Mouse (Mus musculus): ENCODE data around the gene Lrrk1. TPM values are rescaled to one million over a fixed set of nuclear protein-coding genes. Genes with fewer than 3 reads are reported as not detected.

The Lrrk1 gene
- total RNA-seq, 2 experiments from 2014 or later = 4.0 to 5.8 TPM

GRCm38 (mm10) chr7:66309240-66309949, 78.8 kb downstream of the Lrrk1 start:
- intact Hi-C loops (cut with DNase I) = loop anchor here (1.0 to 2.0 kb wide), 2 partner anchors 33 to 352 kb away; no protein-coding TSS in a partner anchor
- no peak for DNase-seq (ENCODE audit: low spot score in 2 of 2)

- intact Hi-C loops (cut with DNase I) = loop anchor here (1.0 to 2.0 kb wide), 2 partner anchors 34 to 353 kb away; no protein-coding TSS in a partner anchor
- DNase-seq (ENCODE audit: low spot score in 2 of 2) = no peak
Measured at GRCm38 (mm10) chr7:66308581-66309239, 79.4 kb downstream of the Lrrk1 start.

DNA sequence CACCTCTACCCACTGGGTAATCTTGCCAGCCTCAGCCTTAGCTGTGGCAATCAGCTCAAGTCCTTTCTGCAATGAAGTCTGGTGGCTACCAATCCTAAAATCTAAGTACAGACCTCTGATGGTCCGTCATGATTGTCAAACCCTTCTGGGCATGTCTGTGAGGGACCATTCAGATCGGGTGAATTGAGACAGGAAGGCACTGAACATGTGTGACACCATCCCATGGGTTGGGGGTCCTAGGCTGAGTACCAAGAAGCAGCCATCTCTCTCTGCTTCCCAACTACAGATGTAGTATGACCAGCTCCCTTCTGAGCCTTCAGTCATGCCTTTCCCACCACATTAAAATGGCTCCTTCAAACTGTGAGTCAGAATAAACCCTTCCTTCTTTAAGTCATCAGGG, 80.4 kb downstream of the Lrrk1 start:
- no peak for DNase-seq (ENCODE audit: low spot score in 2 of 2)
- intact Hi-C loops (cut with DNase I) = loop anchor here (2.0 kb wide), 1 partner anchor 35 kb away; no protein-coding TSS in a partner anchor

DNA sequence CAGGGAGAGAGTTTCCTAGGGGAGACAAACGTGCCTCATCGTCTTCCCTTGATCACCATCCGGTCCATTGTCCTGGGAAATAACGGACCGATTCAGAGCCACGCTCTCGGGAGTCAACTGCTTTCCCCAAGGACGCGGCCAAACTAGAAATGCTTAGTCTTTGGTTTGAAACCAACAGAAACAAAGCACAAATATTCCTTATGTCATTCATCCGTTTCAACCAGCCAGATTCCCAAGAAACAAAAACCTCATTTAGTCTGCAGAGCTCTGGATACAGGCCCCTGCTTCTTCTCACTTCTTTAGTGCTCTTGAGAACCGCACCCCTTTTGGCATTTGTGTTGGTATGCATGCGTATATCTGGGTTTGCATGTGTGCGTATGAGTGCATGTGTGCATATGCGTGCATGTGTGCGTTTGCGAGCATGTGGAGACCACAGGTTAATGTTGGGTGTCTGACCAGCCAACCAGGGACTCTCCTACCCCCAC, 82.4 kb downstream of the Lrrk1 start:
- no peak for DNase-seq (ENCODE audit: low spot score in 2 of 2)
- intact Hi-C loops (cut with DNase I) = no loop called here

GRCm38 (mm10) chr7:66304993-66305713, 83.0 kb downstream of the Lrrk1 start:
- DNase-seq (ENCODE audit: low spot score in 2 of 2) = no peak
- intact Hi-C loops (cut with DNase I) = loop anchor here (5.0 kb wide), 1 partner anchor 53 kb away; no protein-coding TSS in a partner anchor

- no peak for DNase-seq (ENCODE audit: low spot score in 2 of 2)
- intact Hi-C loops (cut with DNase I) = loop anchor here (5.0 kb wide), 1 partner anchor 52 kb away; no protein-coding TSS in a partner anchor
Measured at GRCm38 (mm10) chr7:66303922-66304660, 84.1 kb downstream of the Lrrk1 start.

- intact Hi-C loops (cut with DNase I) = loop anchor here (5.0 kb wide), 1 partner anchor 49 kb away; no protein-coding TSS in a partner anchor
- DNase-seq (ENCODE audit: low spot score in 2 of 2) = no peak
Measured at GRCm38 (mm10) chr7:66301486-66301885, 86.7 kb downstream of the Lrrk1 start.

DNA sequence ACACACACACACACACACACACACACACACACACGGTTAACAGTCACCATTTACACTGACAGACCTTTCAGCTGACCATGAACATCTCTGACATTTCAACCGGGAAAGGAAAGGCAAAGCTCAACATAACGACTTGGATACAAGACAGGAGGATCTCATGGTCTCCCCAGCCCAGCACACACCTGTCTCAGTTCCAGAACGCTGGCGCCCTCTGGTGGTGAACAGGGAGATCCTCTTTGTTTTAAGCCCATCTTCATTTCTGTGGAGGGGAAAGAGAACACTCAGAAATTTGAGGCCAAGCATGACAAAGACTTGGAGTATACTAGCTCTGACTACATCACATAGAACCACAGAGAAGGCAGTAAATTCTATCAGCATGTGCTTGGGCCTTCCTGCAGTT, 87.5 kb downstream of the Lrrk1 start:
- DNase-seq (ENCODE audit: low spot score in 2 of 2) = peak; percentile 69 to 76
- intact Hi-C loops (cut with DNase I) = loop anchor here (1.0 to 5.0 kb wide), 2 partner anchors 48 to 198 kb away; no protein-coding TSS in a partner anchor

- intact Hi-C loops (cut with DNase I) = no loop called here
- DNase-seq (ENCODE audit: low spot score in 2 of 2) = no peak
Measured at GRCm38 (mm10) chr7:66297656-66298021, 90.5 kb downstream of the Lrrk1 start.

- DNase-seq (ENCODE audit: low spot score in 2 of 2) = no peak
- intact Hi-C loops (cut with DNase I) = no loop called here
Measured at GRCm38 (mm10) chr7:66296921-66297655, 91.1 kb downstream of the Lrrk1 start.

DNA sequence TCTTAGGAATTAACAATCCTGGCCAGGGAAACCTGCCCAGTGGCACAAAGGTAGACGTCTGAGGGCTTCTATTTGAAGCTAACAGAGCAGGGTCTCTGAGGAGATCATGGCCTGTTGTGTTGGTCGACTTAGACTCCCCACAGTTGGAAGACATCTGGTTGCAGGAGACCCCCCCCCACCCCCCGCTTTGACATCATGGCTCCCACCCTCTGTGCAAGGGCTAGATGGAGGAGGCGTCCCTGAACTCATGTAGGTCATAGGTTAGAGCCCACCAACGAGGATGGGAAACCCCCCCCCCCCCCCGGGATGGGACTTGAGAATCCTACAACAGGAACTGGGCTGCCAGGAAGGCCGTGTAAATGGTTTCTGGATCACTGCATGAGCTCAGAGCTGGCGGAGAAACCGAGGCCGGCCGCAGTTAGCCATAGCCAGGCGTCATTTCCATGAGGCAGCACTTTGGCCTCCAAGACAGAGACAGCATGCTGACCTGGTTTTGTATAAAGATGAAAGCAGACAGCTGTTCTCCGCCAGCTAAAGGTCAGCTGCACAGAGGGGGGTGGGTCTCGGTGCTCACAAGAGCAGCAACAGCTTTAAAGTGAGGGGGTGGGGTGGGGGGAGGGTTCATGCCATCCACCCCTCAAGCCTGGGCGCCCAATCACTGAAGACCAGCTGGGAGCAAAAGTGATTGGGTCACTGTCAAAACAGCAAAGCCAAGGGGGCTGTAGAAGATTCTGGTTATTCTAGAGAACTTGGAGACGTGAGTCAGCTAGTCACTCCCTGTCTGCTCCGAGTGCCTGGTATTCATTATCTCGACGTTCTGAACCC, 95.4 kb downstream of the Lrrk1 start:
- intact Hi-C loops (cut with DNase I) = no loop called here
- no peak for DNase-seq (ENCODE audit: low spot score in 2 of 2)

- intact Hi-C loops (cut with DNase I) = no loop called here
- no peak for DNase-seq (ENCODE audit: low spot score in 2 of 2)
Measured at GRCm38 (mm10) chr7:66292010-66292409, 96.1 kb downstream of the Lrrk1 start.

DNA sequence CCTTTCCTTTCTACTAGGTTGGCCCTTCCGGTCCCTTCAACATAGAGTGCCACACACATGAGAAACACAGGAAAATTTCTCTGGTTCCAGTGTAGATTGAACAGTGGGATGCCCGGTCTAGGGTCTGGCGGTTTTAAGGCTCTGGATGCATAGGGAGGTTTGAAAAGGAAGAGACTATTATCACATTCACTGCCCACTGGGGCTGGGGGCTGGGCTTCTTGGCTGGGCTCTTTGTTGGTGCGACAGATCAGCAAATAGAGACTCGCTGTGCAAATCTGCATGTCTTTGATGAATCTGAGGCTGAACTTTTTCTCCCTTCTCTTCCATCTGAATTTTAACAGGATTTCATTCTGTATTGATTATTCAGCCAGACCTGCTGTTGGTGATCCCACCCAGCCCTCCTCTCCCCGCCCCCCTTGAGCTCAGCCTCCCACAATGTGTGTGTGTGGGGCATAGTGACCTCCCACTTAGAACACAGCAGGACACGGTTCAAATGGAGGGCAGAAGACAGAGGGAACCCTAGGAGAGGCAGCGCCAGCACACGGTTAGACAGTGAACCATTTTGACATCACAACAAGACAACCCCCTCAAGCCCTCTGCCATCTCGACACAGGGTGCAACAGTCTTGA, 105.1 kb downstream of the Lrrk1 start:
- intact Hi-C loops (cut with DNase I) = no loop called here
- no peak for DNase-seq (ENCODE audit: low spot score in 2 of 2)

GRCm38 (mm10) chr7:66282265-66282664, 105.9 kb downstream of the Lrrk1 start:
- no peak for DNase-seq (ENCODE audit: low spot score in 2 of 2)
- intact Hi-C loops (cut with DNase I) = no loop called here

- DNase-seq (ENCODE audit: low spot score in 2 of 2) = no peak
- intact Hi-C loops (cut with DNase I) = no loop called here
Measured at GRCm38 (mm10) chr7:66278001-66278400, 110.1 kb downstream of the Lrrk1 start.

GRCm38 (mm10) chr7:66273494-66273893, 114.7 kb downstream of the Lrrk1 start:
- intact Hi-C loops (cut with DNase I) = no loop called here
- no peak for DNase-seq (ENCODE audit: low spot score in 2 of 2)

GRCm38 (mm10) chr7:66271226-66271625, 116.9 kb downstream of the Lrrk1 start:
- intact Hi-C loops (cut with DNase I) = no loop called here
- DNase-seq (ENCODE audit: low spot score in 2 of 2) = no peak

Data from left cerebral cortex, postnatal 36 days (tissue).